ENCODE assay signal across 22 mouse cellular contexts in genomic region chr11:86945058-86945457, GRCm38 (mm10). TPM values are rescaled to one million over a fixed set of nuclear protein-coding genes. Genes with fewer than 3 reads are reported as not detected.
DNase-seq lines count a peak whose midpoint lies in the region; ATAC-seq and TF ChIP-seq lines count a peak whose summit lies in the region.
"Had no signal": no experiment of that assay in that cellular context is flagged by ENCODE, and none has a peak within 500 bp of the region (broad histone marks: within the 10 kb centered on the region; RNA-seq: fewer than 3 reads in every experiment).

No protein-coding gene starts in this region.

- no peak for DNase-seq in intestine, embryonic 14.5 days (ENCODE audit: low spot score)
- DNase-seq in stomach, postnatal 0 days (ENCODE audit: low spot score) = no peak
- DNase-seq in adrenal gland, postnatal 4 days (ENCODE audit: low spot score in 2 of 2) = no peak
- DNase-seq in cerebellum, postnatal 10 days = no peak
- DNase-seq: cerebellum, adult 11 months; cerebellum, adult 9-11 months; heart, postnatal 14 days; kidney, adult 8-10 months; kidney, postnatal 10 days; liver, embryonic 13.5 days; lung, adult 2 months; thymus, postnatal 14 days had no signal

- H3K4me1 ChIP-seq in intestine, embryonic 14.5 days (replicated peaks; ENCODE audit: control insufficient read depth, insufficient read depth, low read length) = peaks cover 7% of the 10 kb centered on the region
- peaks cover 13% of the 10 kb centered on the region; the same call in 1 of the 2 replicates for H3K4me1 ChIP-seq in intestine, embryonic 15.5 days (replicated peaks)
- peaks cover 8% of the 10 kb centered on the region; the same call in 1 of the 2 replicates for H3K4me1 ChIP-seq in stomach, embryonic 14.5 days (ENCODE audit: control insufficient read depth, insufficient read depth, low read length)
- H3K4me1 ChIP-seq in stomach, postnatal 0 days (replicated peaks; ENCODE audit: control insufficient read depth, insufficient read depth) = peaks cover 4% of the 10 kb centered on the region; the same call in 1 of the 2 replicates
- peaks cover 4% of the 10 kb centered on the region; the same call in 1 of the 2 replicates for H3K4me1 ChIP-seq in embryonic fibroblast, embryonic 13.5 days (ENCODE audit: control insufficient read depth, insufficient read depth, low read length)
- H3K4me1 ChIP-seq in stomach, embryonic 16.5 days (ENCODE audit: control insufficient read depth, insufficient read depth, low read length) = peaks cover 14% of the 10 kb centered on the region; the same call in 1 of the 2 replicates
- H3K4me1 ChIP-seq: liver, embryonic 13.5 days had no signal

- no peaks in the 10 kb centered on the region for H3K9me3 ChIP-seq in intestine, embryonic 14.5 days (ENCODE audit: control insufficient read depth, low read length)
- no peaks in the 10 kb centered on the region for H3K9me3 ChIP-seq in intestine, embryonic 15.5 days
- H3K9me3 ChIP-seq in stomach, embryonic 14.5 days (ENCODE audit: control insufficient read depth, low read depth, low read length) = no peaks in the 10 kb centered on the region; the same call in 1 of the 2 replicates
- no peaks in the 10 kb centered on the region for H3K9me3 ChIP-seq in stomach, postnatal 0 days (ENCODE audit: control insufficient read depth, low read length)
- H3K9me3 ChIP-seq in stomach, embryonic 16.5 days (replicated peaks; ENCODE audit: control insufficient read depth, low read length) = no peaks in the 10 kb centered on the region
- H3K9me3 ChIP-seq: hindbrain, embryonic 12.5 days; limb, embryonic 13.5 days; liver, embryonic 13.5 days had no signal

- H3K4me2 ChIP-seq in intestine, embryonic 14.5 days (ENCODE audit: low read length) = no peak overlapping the region
- H3K4me2 ChIP-seq in intestine, embryonic 15.5 days (replicated peaks) = no peak overlapping the region
- no peak overlapping the region for H3K4me2 ChIP-seq in stomach, embryonic 14.5 days (replicated peaks; ENCODE audit: low read depth, low read length)
- no peak overlapping the region for H3K4me2 ChIP-seq in stomach, postnatal 0 days (replicated peaks; ENCODE audit: low read depth)
- H3K4me2 ChIP-seq in stomach, embryonic 16.5 days (ENCODE audit: low read depth, low read length) = no peak overlapping the region
- H3K4me2 ChIP-seq: heart, embryonic 11.5 days; hindbrain, embryonic 12.5 days; limb, embryonic 13.5 days; liver, embryonic 13.5 days had no signal

- WGBS in intestine, embryonic 14.5 days = 52% methylated on average over 8 of the region's 8 CpGs
- 56% methylated on average over 8 of the region's 8 CpGs for WGBS in intestine, embryonic 15.5 days
- 48% methylated on average over 8 of the region's 8 CpGs for WGBS in stomach, embryonic 14.5 days
- 65% methylated on average over 8 of the region's 8 CpGs for WGBS in stomach, postnatal 0 days
- WGBS in stomach, embryonic 16.5 days = 62% methylated on average over 8 of the region's 8 CpGs

- ATAC-seq in intestine, embryonic 14.5 days (replicated peaks; ENCODE audit: low FRiP score, low TSS enrichment, low read depth) = no peak
- no peak for ATAC-seq in intestine, embryonic 15.5 days
- ATAC-seq in stomach, embryonic 14.5 days (ENCODE audit: insufficient number of reproducible peaks, insufficient read depth, low FRiP score, low read depth) = no peak
- ATAC-seq in stomach, postnatal 0 days (ENCODE audit: low FRiP score, low TSS enrichment) = no peak
- no peak for ATAC-seq in stomach, embryonic 16.5 days (ENCODE audit: insufficient read depth, low FRiP score)
- ATAC-seq: midbrain, embryonic 16.5 days had no signal

- 0 out of 2 replicates have a peak, but pooled peaks cover 6% of the 10 kb centered on the region for H3K36me3 ChIP-seq in intestine, embryonic 14.5 days (ENCODE audit: control insufficient read depth, insufficient read depth, low read length)
- 0 out of 2 replicates have a peak, but pooled peaks cover 5% of the 10 kb centered on the region for H3K36me3 ChIP-seq in intestine, embryonic 15.5 days
- H3K36me3 ChIP-seq in stomach, embryonic 14.5 days (ENCODE audit: control insufficient read depth, insufficient read depth, low read length) = 0 out of 2 replicates have a peak, but pooled peaks cover 3% of the 10 kb centered on the region
- H3K36me3 ChIP-seq in stomach, postnatal 0 days (ENCODE audit: control insufficient read depth, insufficient read depth, low read length) = no peaks in the 10 kb centered on the region
- no peaks in the 10 kb centered on the region for H3K36me3 ChIP-seq in stomach, embryonic 16.5 days (ENCODE audit: control insufficient read depth, insufficient read depth, low read length)
- H3K36me3 ChIP-seq: liver, embryonic 13.5 days had no signal

- no peak overlapping the region for H3K4me3 ChIP-seq in intestine, embryonic 14.5 days (ENCODE audit: low read depth, low read length)
- H3K4me3 ChIP-seq in intestine, embryonic 15.5 days (replicated peaks) = no peak overlapping the region
- H3K4me3 ChIP-seq in stomach, embryonic 14.5 days (ENCODE audit: low read depth, low read length) = no peak overlapping the region
- H3K4me3 ChIP-seq in stomach, postnatal 0 days (ENCODE audit: low read depth, low read length) = no peak overlapping the region
- H3K4me3 ChIP-seq in embryonic fibroblast, embryonic 13.5 days (ENCODE audit: insufficient read depth, low read length) = no peak overlapping the region
- no peak overlapping the region for H3K4me3 ChIP-seq in stomach, embryonic 16.5 days (replicated peaks; ENCODE audit: low read length)
- H3K4me3 ChIP-seq: hindbrain, embryonic 12.5 days; limb, embryonic 13.5 days; liver, embryonic 13.5 days had no signal

- no peak for TF ChIP-seq CTCF in stomach, postnatal 0 days (IDR thresholded peaks at IDR 0.05; ENCODE audit: low read depth)
- TF ChIP-seq CTCF in embryonic fibroblast, embryonic 13.5 days (IDR thresholded peaks at IDR 0.05; ENCODE audit: borderline replicate concordance, insufficient read depth, low read length) = no peak

- no peak for TF ChIP-seq EP300 in stomach, postnatal 0 days (optimal IDR thresholded peaks at IDR 0.05)

- H3K27ac ChIP-seq in intestine, embryonic 14.5 days (ENCODE audit: low read depth) = peak overlapping the region; percentile 36; the same call in 1 of the 2 replicates
- no peak overlapping the region for H3K27ac ChIP-seq in intestine, embryonic 15.5 days
- peak overlapping the region; percentile 2; the same call in 1 of the 2 replicates for H3K27ac ChIP-seq in stomach, embryonic 14.5 days (ENCODE audit: low read length)
- no peak overlapping the region; the same call in 1 of the 2 replicates for H3K27ac ChIP-seq in stomach, postnatal 0 days (replicated peaks)
- peak overlapping the region; percentile 38 for H3K27ac ChIP-seq in embryonic fibroblast, embryonic 13.5 days (ENCODE audit: insufficient read depth, low read length)
- H3K27ac ChIP-seq in stomach, embryonic 16.5 days (ENCODE audit: low read length) = peak overlapping the region; percentile 11; the same call in 1 of the 2 replicates
- H3K27ac ChIP-seq: hindbrain, embryonic 12.5 days; limb, embryonic 13.5 days; liver, embryonic 13.5 days; macrophage had no signal

- TF ChIP-seq POLR2A in embryonic fibroblast, embryonic 13.5 days (IDR thresholded peaks at IDR 0.05; ENCODE audit: low read depth, low read length) = no peak

- no peaks in the 10 kb centered on the region for H3K27me3 ChIP-seq in intestine, embryonic 14.5 days (replicated peaks; ENCODE audit: control insufficient read depth, insufficient read depth, low read length)
- no peaks in the 10 kb centered on the region for H3K27me3 ChIP-seq in intestine, embryonic 15.5 days (replicated peaks)
- H3K27me3 ChIP-seq in stomach, embryonic 14.5 days (ENCODE audit: control insufficient read depth, insufficient read depth, low read length) = no peaks in the 10 kb centered on the region
- no peaks in the 10 kb centered on the region for H3K27me3 ChIP-seq in stomach, postnatal 0 days (ENCODE audit: control insufficient read depth, insufficient read depth, low read length)
- H3K27me3 ChIP-seq in stomach, embryonic 16.5 days (ENCODE audit: control insufficient read depth, insufficient read depth, low read length) = no peaks in the 10 kb centered on the region
- H3K27me3 ChIP-seq: hindbrain, embryonic 12.5 days; limb, embryonic 13.5 days; liver, embryonic 13.5 days had no signal

- no peak overlapping the region for H3K9ac ChIP-seq in intestine, embryonic 14.5 days (ENCODE audit: low read length)
- H3K9ac ChIP-seq in intestine, embryonic 15.5 days = no peak overlapping the region
- no peak overlapping the region for H3K9ac ChIP-seq in stomach, embryonic 14.5 days (replicated peaks; ENCODE audit: low read depth, low read length)
- no peak overlapping the region for H3K9ac ChIP-seq in stomach, postnatal 0 days (ENCODE audit: low read length)
- no peak overlapping the region for H3K9ac ChIP-seq in stomach, embryonic 16.5 days (ENCODE audit: low read length)
- H3K9ac ChIP-seq: forebrain, postnatal 0 days; hindbrain, embryonic 12.5 days; limb, embryonic 13.5 days; liver, embryonic 13.5 days had no signal

RNA-seq across cellular contexts. Expression of gene Ypel2, which starts 48.4 kb away (rescaled TPM):
- polyA plus RNA-seq in intestine, embryonic 14.5 days (2014; fragmentation: Nextera tagmentation; extraction: Ambion mirVana) = 5.3 and 5.9 TPM in 2 replicates
- 7.5 TPM in 2 replicates for polyA plus RNA-seq in intestine, embryonic 15.5 days (2015; fragmentation: Nextera tagmentation; extraction: Ambion mirVana)
- 6.6 and 7.5 TPM in 2 replicates for polyA plus RNA-seq in stomach, embryonic 14.5 days (2014; fragmentation: Nextera tagmentation; extraction: Ambion mirVana)
- polyA plus RNA-seq in stomach, postnatal 0 days (2015; fragmentation: Nextera tagmentation; extraction: Ambion mirVana) = 3.9 and 4.0 TPM in 2 replicates
- polyA plus RNA-seq in embryonic fibroblast, embryonic 13.5 days (2011; ENCODE audit: insufficient read length, low read depth, missing spikeins) = 10.2 and 10.4 TPM in 2 replicates
- 7.7 and 8.1 TPM in 2 replicates for polyA plus RNA-seq in stomach, embryonic 16.5 days (2015; fragmentation: Nextera tagmentation; extraction: Ambion mirVana)
- total RNA-seq in adrenal gland, postnatal 4 days (2021) = 10 to 100 TPM; 34.4 to 39.5 TPM

Comparison
In these comparisons a context has a peak if more than half of its experiments do, and no peak if none do; other contexts are left out.
1. H3K27ac ChIP-seq: peak in intestine, embryonic 14.5 days (single experiment), stomach, embryonic 14.5 days (single experiment), embryonic fibroblast, embryonic 13.5 days (single experiment) and stomach, embryonic 16.5 days (single experiment); none in intestine, embryonic 15.5 days (single experiment) and stomach, postnatal 0 days (single experiment).